Mouse (Mus musculus) brain, embryonic 18.5 days (tissue): ENCODE data around the gene Tmem245.
"Not testable (repeated sequence)": the region's sequence is repeated elsewhere in the genome, so short reads cannot be mapped to it uniquely, and the experiment has no call there.

Experiments
- DNase-seq: peaks from one replicate; pipeline ENCODE4 v3.0.0-alpha.2; 2012; ENCODE audit warnings: low read depth, low spot score

Gene Tmem245

GRCm38 (mm10) chr4:56930312-56930711, 16.9 kb downstream of the Tmem245 start:
- DNase-seq, result no peak

- DNase-seq, result no peak
Observed at GRCm38 (mm10) chr4:56926971-56927370, 20.3 kb downstream of the Tmem245 start.

- DNase-seq, result no peak
Observed at GRCm38 (mm10) chr4:56922229-56922628, 25.0 kb downstream of the Tmem245 start.

GRCm38 (mm10) chr4:56915732-56916325, 31.4 kb downstream of the Tmem245 start:
- DNase-seq, result no peak

GRCm38 (mm10) chr4:56914761-56915160, 32.5 kb downstream of the Tmem245 start:
- no peak for DNase-seq

GRCm38 (mm10) chr4:56914338-56914737, 32.9 kb downstream of the Tmem245 start:
- no peak for DNase-seq

GRCm38 (mm10) chr4:56912382-56913001, 34.7 kb downstream of the Tmem245 start:
- DNase-seq, result no peak

- no peak for DNase-seq
Observed at GRCm38 (mm10) chr4:56909568-56909967, 37.7 kb downstream of the Tmem245 start.

GRCm38 (mm10) chr4:56907671-56908070, 39.6 kb downstream of the Tmem245 start:
- DNase-seq, result no peak

- DNase-seq, result no peak
Observed at GRCm38 (mm10) chr4:56906926-56907325, 40.3 kb downstream of the Tmem245 start.

- DNase-seq, result no peak
Observed at GRCm38 (mm10) chr4:56905507-56905906, 41.7 kb downstream of the Tmem245 start.

- DNase-seq, result no peak
Observed at GRCm38 (mm10) chr4:56901671-56902070, 45.6 kb downstream of the Tmem245 start.

GRCm38 (mm10) chr4:56899216-56899615, 48.0 kb downstream of the Tmem245 start:
- no peak for DNase-seq

GRCm38 (mm10) chr4:56897511-56897910, 49.7 kb downstream of the Tmem245 start:
- no peak for DNase-seq

GRCm38 (mm10) chr4:56894196-56894595, 53.0 kb downstream of the Tmem245 start:
- DNase-seq, result no peak

- DNase-seq, result no peak
Observed at GRCm38 (mm10) chr4:56892501-56893115, 54.6 kb downstream of the Tmem245 start.

- DNase-seq, result no peak
Observed at GRCm38 (mm10) chr4:56888483-56888882, 58.8 kb downstream of the Tmem245 start.

GRCm38 (mm10) chr4:56886286-56886979, 60.8 kb downstream of the Tmem245 start:
- DNase-seq, result no peak

GRCm38 (mm10) chr4:56880036-56880703, 67.1 kb downstream of the Tmem245 start:
- no peak for DNase-seq

- DNase-seq, result no peak
Observed at GRCm38 (mm10) chr4:56878971-56879370, 68.3 kb downstream of the Tmem245 start.

- not testable (repeated sequence) for DNase-seq
Observed at GRCm38 (mm10) chr4:56870541-56870940, 76.7 kb downstream of the Tmem245 start.

- DNase-seq, result no peak
Observed at GRCm38 (mm10) chr4:56867761-56868160, 79.5 kb downstream of the Tmem245 start.
